Mouse (Mus musculus) neutrophil, adult 59 days (primary cell): ENCODE results near the gene Ccdc92. TPM values are rescaled to one million over a fixed set of nuclear protein-coding genes. Genes with fewer than 3 reads are reported as not detected.

Source experiments
- total RNA-seq, 2 experiments: library from RNA; stranded (reverse); gene quantifications; 1 replicate in 1 of 2; 2 replicates in 1 of 2; pipeline ENCODE4 v1.2.4; 2023

Ccdc92 gene
- under 1 TPM in 1 of 2 experiments, not detected in 1; 0.42 TPM for total RNA-seq

DNA sequence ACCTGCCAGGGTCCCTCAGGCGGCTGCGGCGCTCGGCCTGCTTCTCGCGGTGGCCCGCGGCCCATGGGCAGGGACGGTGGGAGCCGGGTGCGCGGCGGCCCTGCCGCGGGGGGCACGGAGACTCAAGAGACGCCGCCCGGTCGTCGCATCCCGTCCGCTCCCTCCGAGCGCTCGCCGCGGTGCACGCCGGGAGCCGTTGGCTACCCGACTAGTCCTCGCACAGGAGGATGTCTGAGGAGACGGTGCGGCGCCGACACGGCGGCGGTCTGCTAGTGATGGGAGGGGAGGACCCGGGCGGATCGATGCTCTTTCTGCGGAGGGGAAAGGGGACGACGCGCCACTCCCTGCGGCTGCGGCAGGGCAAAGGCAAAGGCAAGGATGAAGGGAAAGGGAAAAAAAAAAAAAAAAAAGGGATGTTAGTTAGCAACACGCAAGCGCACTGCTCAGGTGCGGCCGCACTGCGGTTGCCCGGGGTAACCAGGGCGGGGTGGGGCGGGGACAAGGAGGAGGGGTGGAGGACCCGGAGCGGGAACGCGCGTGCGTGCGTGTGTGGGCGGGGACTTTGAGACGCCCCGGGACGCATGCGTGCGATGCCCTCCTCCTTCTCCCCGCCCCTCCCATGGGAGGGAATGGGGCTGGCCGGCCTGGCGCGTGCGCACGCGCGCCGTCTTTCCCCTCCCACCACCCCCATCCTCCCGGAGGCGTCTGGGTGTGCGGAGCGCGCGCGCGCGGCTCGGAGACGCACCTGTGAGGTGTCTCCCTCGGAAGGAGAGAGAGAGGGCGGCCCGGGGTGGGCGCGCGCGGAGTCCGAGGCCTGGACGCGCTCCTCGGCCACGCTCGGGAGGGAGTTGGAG, at the start of gene Ccdc92, which contains the start of gene Zfp664:
Gene Ccdc92, minus strand, starts transcription at position 412 of the 854 bp plus-strand sequence.
Gene Zfp664, plus strand, starts transcription at position 679 of the 854 bp plus-strand sequence.

Other genes starting within 250 kb of the Ccdc92 start
- 10 to 100 TPM; 29.3 to 30.4 TPM for gene Atp6v0a2, start 233.8 kb downstream of the Ccdc92 start, total RNA-seq
- not detected for gene Dnah10, start 137.3 kb downstream of the Ccdc92 start, total RNA-seq
- 1 to 10 TPM; 5.8 to 6.0 TPM for gene Zfp664, start 267 bp upstream of the Ccdc92 start, total RNA-seq
- gene Rflna, start 140.8 kb upstream of the Ccdc92 start, total RNA-seq, result not detected